Mouse (Mus musculus) forebrain, postnatal 0 days (tissue): ENCODE data around the gene Wdr61. TPM values are rescaled to one million over a fixed set of nuclear protein-coding genes. Genes with fewer than 3 reads are reported as not detected.

ENCODE experiments used
- ATAC-seq: fragments of 200-750 bp; cut with Nextera tagmentation; 2 replicates; pipeline ENCODE4 v1.8.0; 2017; ENCODE audit warnings: mild to moderate bottlenecking, moderate library complexity
- DNase-seq: peaks from one replicate; pipeline ENCODE4 v3.0.0-alpha.2; 2015
- H3K27ac ChIP-seq: fragments of 300-500 bp; sonication (generic); 2 replicates; pipeline ENCODE4 v1.5.1; 2014; ENCODE audit warnings: low read depth, mild to moderate bottlenecking, antibody characterized with exemption, low read length, moderate library complexity, mixed read lengths
- H3K27me3 ChIP-seq: fragments of 300-500 bp; sonication (generic); 2 replicates; pipeline ENCODE4 v1.6.1; 2014; ENCODE audit warnings: mild to moderate bottlenecking, low read length, mixed read lengths; ENCODE audit not compliant: insufficient read depth
- H3K36me3 ChIP-seq: fragments of 300-500 bp; sonication (generic); 2 replicates; pipeline ENCODE4 v1.6.1; 2014; ENCODE audit warnings: mild to moderate bottlenecking, moderate library complexity; ENCODE audit not compliant: insufficient read depth
- H3K4me1 ChIP-seq: fragments of 300-500 bp; sonication (generic); 2 replicates; pipeline ENCODE4 v1.6.1; 2014; ENCODE audit warnings: antibody characterized with exemption; ENCODE audit not compliant: insufficient read depth
- H3K4me2 ChIP-seq: fragments of 300-500 bp; sonication (generic); 2 replicates; pipeline ENCODE4 v1.6.1; 2014; ENCODE audit warnings: low read depth, mild to moderate bottlenecking, moderate library complexity
- H3K4me3 ChIP-seq: fragments of 300-500 bp; sonication (generic); 2 replicates; pipeline ENCODE4 v1.5.1; 2014; ENCODE audit warnings: low read depth, low read length, mixed read lengths
- H3K9ac ChIP-seq: fragments of 300-500 bp; sonication (generic); 2 replicates; pipeline ENCODE4 v1.6.1; 2014; ENCODE audit warnings: mild to moderate bottlenecking
- H3K9me3 ChIP-seq: fragments of 300-500 bp; sonication (generic); 2 replicates; pipeline ENCODE4 v1.6.1; 2016; ENCODE audit warnings: low read length
- CTCF ChIP-seq: sonication (generic); IDR thresholded peaks from 2 replicates; pipeline ENCODE4 v1.5.1; 2016; ENCODE audit warnings: antibody characterized with exemption, control low read depth, low read depth
- WGBS: fragments of 180-500 bp; shearing (Covaris S2); extraction: QIAGEN DNeasy Blood & Tissue Kit; methylation state at CpG from one replicate; pipeline ENCODE4 v1.1.7; 2014; 5-methylcytosine and 5-hydroxymethylcytosine counted together
- polyA plus RNA-seq: library from polyadenylated mRNA; unstranded; fragments of >200 nt; fragmentation: Nextera tagmentation; extraction: Ambion mirVana; gene quantifications from 2 replicates; pipeline ENCODE4 v1.2.1, GENCODE M21; 2015
- total RNA-seq: library from RNA; depleted of rRNA; stranded (reverse); fragments of >200 nt; gene quantifications from 2 replicates; pipeline ENCODE4 v1.2.3, GENCODE M21; 2014; rRNA removed

Gene Wdr61
- 69.0 and 72.6 TPM in 2 replicates for total RNA-seq
- polyA plus RNA-seq: 93.2 and 109 TPM in 2 replicates

GRCm38 (mm10) chr9:54733921-54734638 lies at the start of gene Wdr61:
Gene Wdr61, minus strand, starts transcription at chr9:54734519.
- DNase-seq (peak; percentile 98), ATAC-seq (peak; percentile 98)
- H3K36me3 ChIP-seq: peaks cover 7% of the 10 kb centered on the region
- TF ChIP-seq CTCF: peak; percentile 71
- peak within 1 kb of the TSS; percentile 56 for H3K4me3 ChIP-seq
- peak within 1 kb of the TSS; percentile 75 for H3K4me2 ChIP-seq
- no peaks in the 10 kb centered on the region for H3K27me3 ChIP-seq
- H3K9ac ChIP-seq: peak within 1 kb of the TSS; percentile 62
- no peaks in the 10 kb centered on the region for H3K9me3 ChIP-seq
- H3K27ac ChIP-seq: peak within 1 kb of the TSS; percentile 37; the same call in 1 of the 2 replicates
- WGBS: 1% methylated on average over 31 of the region's 32 CpGs
- H3K4me1 ChIP-seq: 0 out of 2 replicates have a peak, but pooled peaks cover 9% of the 10 kb centered on the region

- WGBS: 78% methylated on average over 3 of the region's 3 CpGs
- H3K9ac ChIP-seq: no peak overlapping the region
- H3K4me2 ChIP-seq: no peak overlapping the region
- DNase-seq (no peak), ATAC-seq (no peak)
- no peak for TF ChIP-seq CTCF
- H3K27ac ChIP-seq: no peak overlapping the region
- no peaks in the 10 kb centered on the region for H3K27me3 ChIP-seq
- H3K4me3 ChIP-seq: no peak overlapping the region
- H3K4me1 ChIP-seq: no peaks in the 10 kb centered on the region
- no peaks in the 10 kb centered on the region for H3K9me3 ChIP-seq
- H3K36me3 ChIP-seq: no peaks in the 10 kb centered on the region
These were observed 49.7 kb upstream of the Wdr61 start for GRCm38 (mm10) chr9:54784003-54784402.

DNA sequence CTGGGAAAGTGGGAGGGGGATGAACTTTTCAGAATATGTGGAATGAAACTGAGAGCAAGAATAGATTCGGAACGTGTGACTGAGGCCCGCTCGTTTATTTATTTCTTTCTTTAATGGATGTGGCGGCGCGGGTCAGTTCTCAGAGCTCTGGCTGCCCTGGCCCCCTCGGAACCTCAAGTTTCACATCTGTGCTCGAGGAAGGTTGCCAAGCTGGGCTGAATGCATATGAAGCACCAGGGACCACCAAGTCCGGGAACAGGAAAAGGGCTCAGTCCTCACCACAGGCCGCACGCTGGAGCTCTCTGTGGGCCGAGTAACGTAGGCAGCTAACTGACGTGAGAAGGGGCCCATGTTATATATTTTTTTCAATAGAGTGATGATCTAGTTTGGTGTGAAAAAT lies 48.2 kb upstream of the Wdr61 start:
- H3K4me2 ChIP-seq: no peak overlapping the region
- no peaks in the 10 kb centered on the region for H3K27me3 ChIP-seq
- H3K9ac ChIP-seq: no peak overlapping the region
- no peak overlapping the region for H3K27ac ChIP-seq
- WGBS: 41% methylated on average over 15 of the region's 15 CpGs
- H3K4me3 ChIP-seq: no peak overlapping the region
- no peaks in the 10 kb centered on the region for H3K9me3 ChIP-seq
- no peaks in the 10 kb centered on the region for H3K36me3 ChIP-seq
- no peak for TF ChIP-seq CTCF
- H3K4me1 ChIP-seq: no peaks in the 10 kb centered on the region
- ATAC-seq (no peak), DNase-seq (no peak)

- Histone ChIP-seq H3K9me3 (no peaks in the 10 kb centered on the region), H3K36me3 (no peaks in the 10 kb centered on the region), H3K4me2 (no peak overlapping the region), H3K4me1 (no peaks in the 10 kb centered on the region), H3K9ac (no peak overlapping the region), H3K27ac (no peak overlapping the region), H3K27me3 (no peaks in the 10 kb centered on the region), H3K4me3 (no peak overlapping the region)
- DNase-seq: no peak
- no peak for TF ChIP-seq CTCF
- ATAC-seq: peak; percentile 91
- WGBS: 74% methylated on average over 8 of the region's 8 CpGs
These were observed 45.0 kb upstream of the Wdr61 start for GRCm38 (mm10) chr9:54779280-54779679.

GRCm38 (mm10) chr9:54776451-54776982 lies 42.2 kb upstream of the Wdr61 start:
- Histone ChIP-seq H3K9ac (no peak overlapping the region), H3K27ac (no peak overlapping the region), H3K36me3 (no peaks in the 10 kb centered on the region), H3K9me3 (no peaks in the 10 kb centered on the region), H3K27me3 (no peaks in the 10 kb centered on the region), H3K4me3 (no peak overlapping the region), H3K4me2 (no peak overlapping the region), H3K4me1 (no peaks in the 10 kb centered on the region)
- ATAC-seq: no peak
- WGBS: 67% methylated on average over 13 of the region's 13 CpGs
- no peak for TF ChIP-seq CTCF
- DNase-seq: peak; percentile 57

DNA sequence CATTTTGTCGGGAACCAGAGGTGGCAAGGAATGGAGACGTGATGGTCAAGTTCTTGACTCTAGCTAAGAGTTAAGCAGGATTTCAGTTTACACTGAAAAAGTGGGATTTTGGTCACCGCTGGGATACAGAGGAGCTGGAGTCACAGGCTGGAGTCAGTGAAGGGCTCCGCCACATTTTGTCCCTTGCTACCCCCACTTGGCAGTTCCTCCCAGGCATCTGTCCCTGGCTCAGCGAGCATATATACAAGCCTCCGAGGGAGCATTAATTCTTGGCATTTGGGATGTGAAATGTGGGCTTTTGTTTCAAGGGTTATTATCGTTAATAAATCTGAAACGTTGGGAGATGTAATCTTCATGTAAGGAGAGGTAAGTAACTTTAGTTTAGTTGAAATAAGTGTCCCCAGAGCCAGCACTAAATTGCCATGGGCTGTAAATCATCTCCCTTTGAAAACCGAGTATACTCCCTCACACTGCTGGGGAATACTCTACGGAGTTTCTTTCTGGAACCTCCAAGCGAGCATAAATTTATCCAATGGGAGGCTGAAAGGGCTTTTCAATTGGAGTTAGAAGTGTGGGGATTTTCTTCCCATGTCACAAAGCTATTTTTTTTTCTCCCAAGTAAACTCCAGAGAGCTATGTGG lies 35.9 kb upstream of the Wdr61 start:
- no peak overlapping the region for H3K27ac ChIP-seq
- no peak overlapping the region for H3K4me2 ChIP-seq
- H3K9me3 ChIP-seq: no peaks in the 10 kb centered on the region
- H3K4me3 ChIP-seq: no peak overlapping the region
- WGBS: 36% methylated on average over 11 of the region's 11 CpGs
- no peaks in the 10 kb centered on the region for H3K36me3 ChIP-seq
- H3K9ac ChIP-seq: no peak overlapping the region
- ATAC-seq (no peak), DNase-seq (no peak)
- no peak for TF ChIP-seq CTCF
- H3K4me1 ChIP-seq: no peaks in the 10 kb centered on the region; the same call in 1 of the 2 replicates
- H3K27me3 ChIP-seq: peaks cover 6% of the 10 kb centered on the region; the same call in 1 of the 2 replicates
